Mouse (Mus musculus) adrenal gland, postnatal 25 days (tissue): ENCODE measurements around the gene Atp6v0b. TPM values are rescaled to one million over a fixed set of nuclear protein-coding genes. Genes with fewer than 3 reads are reported as not detected.

Experiments
- DNase-seq: peaks from one replicate; pipeline ENCODE4 v3.0.0; 2021; ENCODE audit warnings: mixed read lengths
- total RNA-seq: library from RNA; stranded (reverse); gene quantifications from 2 replicates; pipeline ENCODE4 v1.2.3, GENCODE M21; 2021

The Atp6v0b gene
- total RNA-seq, 1 experiment from 2014 or later = 241 TPM

- DNase-seq = peak; percentile 64
These were observed 51.5 kb downstream of the Atp6v0b start for GRCm38 (mm10) chr4:117835531-117836111.

GRCm38 (mm10) chr4:117834845-117835530, 52.1 kb downstream of the Atp6v0b start:
- peak; percentile 74 for DNase-seq

GRCm38 (mm10) chr4:117834457-117834844, 52.7 kb downstream of the Atp6v0b start, which contains the start of gene Slc6a9:
Slc6a9 (plus strand) TSS chr4:117834506.
- DNase-seq = no peak

Other genes starting within 250 kb of the Atp6v0b start
- 26.7 and 32.7 TPM in 2 replicates for gene Dmap1, start 205.1 kb downstream of the Atp6v0b start, total RNA-seq
- not detected in 2 replicates for gene Gm12845, start 162.9 kb downstream of the Atp6v0b start, total RNA-seq
- gene Klf17, start 121.7 kb downstream of the Atp6v0b start, total RNA-seq = not detected in 2 replicates
- gene Slc6a9, start 52.8 kb downstream of the Atp6v0b start, total RNA-seq = 17.2 and 18.3 TPM in 2 replicates
- gene Ccdc24, start 14.8 kb downstream of the Atp6v0b start, total RNA-seq = 0.79 TPM in 1 of 2 replicates, not detected in the other
- 12.6 and 18.6 TPM in 2 replicates for gene B4galt2, start 3.8 kb downstream of the Atp6v0b start, total RNA-seq
- 10.6 and 14.2 TPM in 2 replicates for gene Dph2, start 4.7 kb upstream of the Atp6v0b start, total RNA-seq
- gene Ipo13, start 27.7 kb upstream of the Atp6v0b start, total RNA-seq = 41.5 and 48.5 TPM in 2 replicates
- 0.33 TPM in 1 of 2 replicates, not detected in the other for gene Artn, start 42.4 kb upstream of the Atp6v0b start, total RNA-seq
- 33.0 and 36.1 TPM in 2 replicates for gene St3gal3, start 247.6 kb upstream of the Atp6v0b start, total RNA-seq